Mouse (Mus musculus) neural tube, embryonic 10.5 days (tissue): ENCODE results near the gene Itih5.

Experiments used
- DNase-seq: peaks from one replicate; pipeline ENCODE4 v3.0.0-alpha.2; 2017; ENCODE audit warnings: low spot score; ENCODE audit errors: extremely low spot score

Gene Itih5

DNA sequence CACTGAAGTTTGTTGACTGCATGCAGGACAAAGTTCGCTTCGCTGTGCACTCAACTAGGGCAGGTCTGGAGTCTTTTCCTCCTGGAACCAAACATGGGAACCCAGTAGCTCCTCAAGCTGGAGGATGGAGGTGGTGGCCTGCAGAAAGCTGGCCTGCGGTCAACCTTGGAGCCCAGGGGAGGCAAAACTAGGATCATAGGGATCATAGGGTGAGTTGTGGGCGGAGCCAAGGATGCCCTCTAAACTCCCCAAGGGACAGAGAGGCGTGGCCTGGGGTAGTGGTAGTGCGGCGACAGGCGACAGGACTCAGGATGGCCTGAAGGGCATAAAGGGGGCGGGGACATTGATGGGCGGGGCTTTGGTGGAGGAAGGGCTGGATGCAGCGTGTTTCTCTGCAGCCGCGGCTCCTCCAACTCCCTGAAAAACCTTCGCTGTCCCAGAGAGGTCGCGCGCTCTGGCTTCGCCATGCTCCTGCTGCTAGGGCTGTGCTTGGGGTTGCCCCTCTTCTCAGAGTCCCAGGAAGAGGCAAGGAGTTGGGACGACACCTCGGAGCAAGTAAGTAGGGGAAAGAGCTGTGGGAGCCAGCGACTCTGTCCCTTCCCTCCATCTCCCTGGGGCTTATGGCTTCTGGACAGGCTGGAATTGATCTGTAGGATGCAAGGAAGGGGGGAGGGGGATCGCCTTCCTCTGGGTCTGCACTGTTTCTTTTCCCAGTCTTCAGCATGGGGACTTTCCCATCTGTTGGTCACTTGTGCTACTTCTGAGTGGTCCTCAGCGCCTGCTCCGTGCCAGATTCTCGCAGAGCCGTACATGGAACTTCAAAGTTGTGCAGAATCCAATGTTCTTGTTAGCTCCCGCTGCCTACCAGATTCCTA, at the start of gene Itih5:
Gene Itih5, plus strand, starts transcription at position 371 of the 875 bp plus-strand sequence.
- peak; percentile 69 for DNase-seq

DNA sequence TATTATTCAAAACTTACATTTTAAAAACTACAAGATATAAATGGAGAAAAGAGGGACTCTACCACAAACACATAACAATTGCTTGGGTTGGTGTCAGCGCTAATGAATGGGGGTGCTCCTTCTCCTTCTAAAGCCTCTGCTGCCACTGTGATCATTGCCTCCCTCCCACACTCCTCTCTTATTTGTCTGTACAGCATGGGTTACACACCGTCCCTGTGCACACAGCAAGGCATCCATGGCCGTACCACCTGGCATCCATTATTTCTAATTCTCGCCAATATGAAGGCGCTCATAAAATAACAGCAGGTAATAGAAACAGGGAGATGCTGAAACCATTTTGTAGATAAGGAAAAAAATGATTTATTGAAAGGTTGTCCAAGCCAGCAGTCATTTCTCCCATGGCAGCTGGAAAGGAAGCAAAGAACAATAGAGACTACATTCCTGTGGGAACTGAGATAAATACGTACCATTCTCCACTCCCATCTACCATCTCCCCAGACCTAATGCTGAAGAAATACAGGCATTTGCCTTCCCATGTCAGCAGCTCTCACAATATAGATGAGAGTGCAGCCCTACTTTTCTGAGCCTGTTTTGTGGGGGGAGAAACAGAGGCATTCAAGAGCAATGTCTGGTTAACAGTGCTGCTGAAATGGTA, 44.7 kb upstream of the Itih5 start:
- no peak for DNase-seq

DNA sequence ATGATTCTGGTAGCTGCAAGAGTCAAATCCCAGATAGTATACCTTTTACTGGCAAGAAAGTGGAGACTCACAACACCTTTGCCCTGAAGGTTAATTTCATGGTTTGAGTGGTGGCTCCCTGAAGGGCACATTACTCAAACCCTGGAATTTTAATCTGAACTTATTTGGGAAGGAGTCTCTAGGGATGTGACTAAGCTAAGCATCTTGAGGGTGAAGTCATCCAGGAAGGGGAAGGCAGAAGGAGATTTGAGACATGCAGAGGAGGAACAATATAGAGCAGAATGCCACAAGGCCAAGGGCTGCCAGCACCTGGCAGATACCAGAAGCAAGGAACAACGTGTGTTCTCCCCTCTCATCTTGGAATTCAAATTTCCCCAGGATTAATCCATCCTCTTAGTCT, 34.6 kb upstream of the Itih5 start:
- no peak for DNase-seq

DNA sequence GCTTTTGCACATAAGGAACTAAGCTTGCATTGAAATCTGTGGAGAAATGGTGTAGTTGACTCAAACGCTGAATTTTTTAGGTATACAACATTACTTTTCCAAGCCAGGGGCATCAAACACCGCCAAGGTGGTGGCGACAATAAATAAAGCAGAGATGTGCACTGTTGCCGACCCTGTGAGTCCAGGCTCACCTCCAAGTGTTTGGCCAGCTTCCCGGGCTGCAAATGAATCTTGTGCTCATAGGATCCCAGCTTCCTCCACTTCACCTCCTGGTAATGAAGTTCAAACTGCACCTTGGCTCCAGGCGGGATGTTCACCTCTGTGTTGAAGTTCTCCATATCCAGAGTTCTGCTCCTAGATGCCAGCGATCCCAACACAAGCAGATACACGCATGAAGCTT, 34.1 kb upstream of the Itih5 start:
- no peak for DNase-seq

DNA sequence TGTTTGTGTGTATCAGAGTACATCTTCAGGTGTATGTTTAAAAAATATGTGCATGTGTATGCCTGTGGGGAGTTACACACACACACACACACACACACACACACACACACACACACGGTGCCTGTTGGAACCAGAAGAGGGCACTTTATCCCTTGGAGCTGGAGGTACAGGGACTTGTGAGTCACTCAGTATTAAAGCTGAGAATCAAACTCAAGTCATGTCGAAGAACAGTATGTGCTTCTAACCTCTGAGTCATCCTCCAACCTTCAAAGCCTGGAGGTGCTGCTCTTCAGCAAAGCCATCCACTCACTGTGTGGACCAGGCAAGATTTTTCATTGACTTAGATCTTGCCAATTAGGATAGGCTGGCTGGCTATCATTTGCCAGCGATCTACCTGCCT, 31.5 kb upstream of the Itih5 start:
- DNase-seq: no peak

DNA sequence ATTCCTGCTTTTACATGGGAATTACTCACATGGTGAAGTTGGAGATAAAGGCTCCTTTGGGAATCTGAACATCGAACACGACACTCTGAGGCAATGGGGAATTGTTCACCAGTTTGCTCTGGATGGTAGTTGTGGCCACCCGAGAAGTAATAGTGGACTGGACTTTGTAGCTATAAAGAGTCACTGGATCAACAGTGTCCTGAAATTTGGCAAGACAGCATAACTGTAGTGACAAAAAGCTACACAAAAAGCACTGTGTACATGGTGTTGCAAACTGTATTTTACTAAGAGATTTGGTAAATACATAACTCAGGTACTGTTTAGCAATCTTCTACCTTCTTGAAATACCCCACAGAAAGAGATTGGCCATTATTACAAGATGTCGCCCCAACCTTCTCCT, 27.2 kb upstream of the Itih5 start:
- no peak for DNase-seq

DNA sequence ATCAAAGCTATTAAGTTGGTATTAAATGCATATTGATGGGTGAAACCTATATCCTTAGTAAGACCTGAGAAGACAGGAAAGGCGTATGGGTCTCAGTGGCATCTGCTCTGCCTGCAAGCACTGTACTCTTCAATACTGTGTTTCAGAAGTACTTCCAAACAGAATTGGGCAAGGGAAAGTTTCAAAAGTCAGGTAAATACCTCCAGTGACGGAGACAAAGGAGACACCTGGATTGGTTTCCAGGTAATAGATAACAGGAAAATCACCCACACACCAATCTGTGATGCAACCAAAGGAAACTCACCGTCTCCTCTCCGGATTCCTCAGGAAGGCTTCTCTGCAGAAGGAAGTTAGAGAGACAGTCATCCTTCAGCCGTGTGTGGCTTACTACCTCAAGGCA, 25.9 kb upstream of the Itih5 start:
- no peak for DNase-seq

DNA sequence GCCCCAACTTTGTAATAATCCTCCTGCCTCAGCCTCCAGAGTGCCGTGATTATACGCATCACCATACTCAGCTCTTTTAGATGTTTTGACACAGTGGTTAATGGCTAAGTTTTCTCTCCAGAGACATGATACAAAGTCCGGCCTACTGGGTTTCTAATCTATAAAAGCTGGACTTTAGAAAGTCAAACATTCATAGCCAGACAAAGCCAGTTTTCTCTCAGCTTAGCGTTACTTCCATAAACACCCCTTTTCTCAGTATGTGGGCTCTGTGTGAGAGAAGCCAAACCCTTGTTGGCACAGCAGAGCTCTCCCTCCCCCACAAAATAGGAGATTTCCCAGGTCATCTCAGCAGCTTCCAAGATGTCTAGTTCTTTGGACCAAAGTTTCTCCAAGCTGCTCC, 24.8 kb upstream of the Itih5 start:
- no peak for DNase-seq

DNA sequence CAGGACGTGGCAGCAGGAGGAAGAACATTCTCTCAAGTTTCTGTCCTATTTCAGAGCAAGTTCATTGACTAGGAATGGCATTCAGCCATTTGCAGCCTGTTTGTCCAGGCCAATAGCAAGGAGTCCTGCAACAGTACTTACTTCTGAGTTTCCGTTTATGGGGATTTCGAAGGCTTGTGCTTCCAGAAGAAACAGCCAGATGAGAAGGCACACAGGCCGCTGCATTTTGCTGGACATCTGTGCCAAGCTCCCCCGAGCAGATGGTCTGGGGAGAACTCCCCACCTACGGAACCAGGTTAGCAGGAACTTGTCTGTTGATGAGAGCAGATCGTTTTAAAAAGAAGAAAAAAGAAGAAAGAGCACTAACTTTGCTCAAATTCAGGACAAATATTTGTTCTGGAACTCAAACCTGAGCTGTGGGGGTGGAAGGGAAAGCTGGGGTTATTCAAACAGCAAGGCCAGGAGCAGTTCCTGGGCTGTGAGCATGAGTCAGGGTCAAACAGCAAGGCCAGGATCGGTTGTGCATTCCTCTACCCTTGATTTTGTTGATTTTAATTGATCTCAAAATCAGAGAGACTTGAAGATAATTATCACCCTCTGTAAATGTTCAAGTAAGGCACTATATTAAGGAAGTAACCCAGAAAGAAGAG, 22.9 kb upstream of the Itih5 start:
- DNase-seq: no peak

DNA sequence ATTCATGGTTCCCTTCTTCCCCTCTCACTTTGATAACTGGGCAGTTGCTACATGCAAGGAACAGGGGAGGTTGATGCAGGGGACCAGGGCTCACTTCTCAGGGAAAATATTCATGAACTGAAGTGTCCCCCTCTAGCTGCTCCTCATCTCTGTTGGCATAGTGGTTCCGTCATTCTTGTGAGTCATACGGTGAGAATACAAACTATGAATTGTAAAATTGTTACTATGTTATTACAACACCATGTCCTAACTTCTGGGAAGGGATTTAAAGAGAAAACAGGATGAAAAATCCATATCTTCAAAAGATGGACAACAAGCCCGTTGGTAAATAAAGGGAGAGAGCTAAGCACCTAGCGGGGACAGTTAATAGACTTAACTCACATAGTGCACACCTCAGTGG, 22.1 kb upstream of the Itih5 start, which contains the start of gene Itih2:
Gene Itih2, minus strand, starts transcription at position 101 of the 400 bp plus-strand sequence.
- no peak for DNase-seq

DNA sequence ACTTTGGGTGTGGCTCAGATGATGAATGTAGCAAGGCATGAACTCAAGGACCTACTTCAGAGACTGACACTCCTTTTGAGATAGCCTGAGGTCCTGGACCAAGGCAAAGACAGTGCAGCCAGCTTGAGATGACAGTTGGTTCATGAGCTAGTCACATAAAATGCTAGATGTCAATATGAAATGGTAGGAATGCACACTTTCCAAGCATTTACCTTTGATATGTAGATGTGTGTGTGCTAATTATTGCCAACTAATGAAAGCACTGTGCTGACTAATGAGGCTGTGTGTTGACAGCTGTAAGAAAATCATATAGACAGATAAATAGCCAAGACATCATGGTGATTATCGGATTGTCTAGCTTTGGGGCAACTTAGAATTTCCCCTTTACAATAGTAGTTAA, 21.2 kb upstream of the Itih5 start:
- no peak for DNase-seq

DNA sequence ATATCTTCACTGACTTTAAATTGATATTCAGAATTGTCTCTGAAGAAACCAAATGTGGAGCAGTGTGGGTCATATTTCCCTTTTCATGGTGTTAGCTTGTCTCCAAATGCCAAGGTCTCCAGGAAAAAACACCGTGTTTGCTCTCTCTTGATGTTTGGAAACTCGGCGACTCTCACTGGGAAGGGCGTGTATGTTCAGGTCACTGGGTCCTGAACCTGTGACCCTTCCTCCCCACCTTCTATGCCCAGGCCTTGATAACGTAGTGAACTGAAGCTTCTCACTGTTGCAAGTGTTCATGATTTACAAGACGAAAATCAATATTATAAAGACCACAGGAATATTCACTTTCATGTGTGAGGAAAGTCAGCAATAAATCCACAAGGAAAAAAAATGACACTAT, 19.4 kb upstream of the Itih5 start:
- no peak for DNase-seq

DNA sequence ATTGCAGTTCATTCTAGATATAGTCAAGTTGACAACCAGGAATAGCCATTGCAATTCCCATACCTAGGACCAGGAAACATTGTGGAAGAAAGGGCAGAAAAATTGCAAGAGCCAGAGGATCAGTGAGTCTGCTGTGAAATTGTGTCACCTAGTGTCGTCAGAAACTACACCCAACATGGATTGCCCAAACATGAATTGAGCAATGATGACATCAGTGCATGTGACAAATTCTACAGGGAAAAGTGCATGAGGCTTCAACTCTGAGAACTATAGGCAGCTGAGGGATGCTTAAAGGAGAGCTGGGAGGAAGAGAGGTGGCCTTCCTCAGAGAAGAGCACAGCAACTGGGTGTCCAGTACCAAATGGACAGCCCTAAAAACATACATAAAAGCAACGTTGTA, 16.1 kb upstream of the Itih5 start:
- no peak for DNase-seq

DNA sequence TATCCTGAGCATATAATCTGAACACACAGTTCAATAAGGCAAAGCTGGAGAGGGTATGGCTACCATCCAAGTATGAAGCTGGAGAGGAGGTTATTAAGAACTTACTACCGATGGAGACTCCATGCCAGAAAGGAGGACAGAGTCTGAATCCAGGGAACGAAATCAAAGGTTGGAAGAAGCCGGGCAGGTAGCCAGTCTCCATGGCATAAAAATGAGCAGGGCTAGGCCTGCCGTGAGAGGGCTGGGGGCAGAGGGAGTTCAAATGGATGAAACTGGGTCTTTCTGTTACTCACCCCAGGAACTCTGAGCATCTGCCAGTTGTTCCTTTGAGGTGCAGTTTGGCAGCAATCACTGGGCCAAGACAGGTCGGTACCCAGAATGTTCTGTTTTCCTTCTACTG, 12.9 kb upstream of the Itih5 start:
- DNase-seq: no peak

DNA sequence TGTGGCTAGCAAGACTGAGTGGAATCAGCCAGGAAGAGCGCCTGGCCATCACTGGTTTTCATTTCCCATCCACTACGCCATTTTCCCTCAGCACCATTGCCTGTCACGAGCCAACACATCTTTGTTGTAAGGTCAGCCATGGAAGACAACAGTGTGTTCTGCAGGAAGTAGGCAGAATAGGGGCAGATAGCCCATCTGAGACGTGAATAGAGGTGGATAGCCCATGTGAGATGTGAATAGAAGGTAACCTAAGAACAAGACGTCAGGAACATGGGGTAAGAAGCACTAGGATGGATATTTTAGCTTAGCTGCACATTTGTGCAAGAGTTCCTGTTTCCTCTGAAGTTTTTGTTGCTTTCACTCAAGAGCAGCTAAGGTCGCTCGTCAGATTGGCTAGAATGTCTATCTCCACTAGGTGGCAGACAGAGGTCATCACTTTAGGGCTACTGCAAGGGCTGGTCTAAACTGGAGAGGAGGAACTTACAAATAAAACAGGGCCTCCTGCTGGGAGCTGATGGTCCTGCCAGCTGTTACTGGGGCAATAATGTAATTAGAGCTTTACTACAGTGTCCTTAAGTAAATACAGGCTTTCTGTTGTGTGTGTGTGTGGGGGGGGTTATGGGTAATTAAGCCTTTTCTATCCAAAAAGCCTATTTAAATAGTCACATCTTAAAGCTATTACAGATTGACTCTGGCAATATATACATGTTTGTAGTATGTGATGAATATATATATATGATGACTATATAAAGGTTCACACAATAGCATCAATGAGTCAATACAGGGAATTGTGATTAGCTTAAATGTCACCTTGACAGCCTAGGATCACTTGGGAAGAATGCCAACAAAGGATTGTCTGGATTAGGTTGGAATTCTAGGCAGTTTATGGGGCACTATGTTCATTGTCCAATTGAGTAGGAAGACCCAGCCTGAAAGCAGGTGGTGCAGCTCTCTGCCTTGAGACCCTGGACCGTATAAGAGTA, 10.6 kb upstream of the Itih5 start:
- peak; percentile 53 for DNase-seq

DNA sequence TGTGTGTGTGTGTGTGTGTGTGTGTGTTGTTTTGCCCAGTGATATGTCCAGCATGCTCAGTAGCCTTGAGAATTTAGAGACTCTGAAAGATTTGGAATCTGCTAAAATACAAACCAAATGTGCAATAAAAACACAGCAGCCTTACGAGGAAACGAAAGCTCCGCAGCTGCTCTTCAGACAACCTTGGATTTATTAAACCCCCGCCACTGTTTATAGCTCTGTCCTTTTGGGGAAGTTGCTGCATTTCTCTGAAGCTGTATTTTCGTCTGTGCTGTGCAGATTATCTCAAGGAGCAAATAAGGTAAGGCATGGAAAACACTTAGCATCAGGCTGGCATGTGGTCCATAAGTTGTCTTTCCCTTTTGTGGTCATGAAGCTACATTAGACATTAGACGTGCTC, 7.9 kb upstream of the Itih5 start:
- no peak for DNase-seq

DNA sequence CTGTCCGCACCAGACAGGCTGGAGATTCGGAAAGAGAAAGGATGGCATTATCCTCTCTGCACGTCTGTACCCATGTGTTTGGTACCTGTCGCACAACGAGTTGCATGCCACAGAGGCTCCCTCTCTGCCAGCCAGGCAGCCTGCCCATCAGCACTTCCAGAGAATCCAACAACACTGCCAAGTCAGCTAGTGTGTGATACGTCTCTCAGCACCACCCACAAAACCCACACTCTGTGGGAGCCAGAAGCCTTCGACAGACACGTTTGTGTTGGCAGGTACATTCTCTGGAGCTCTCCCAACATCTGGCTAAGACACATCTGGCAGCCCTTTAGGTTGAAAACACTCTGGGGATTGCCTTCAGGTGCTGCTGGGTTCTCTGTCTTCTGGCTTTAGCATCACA, 6.2 kb upstream of the Itih5 start:
- DNase-seq: no peak

DNA sequence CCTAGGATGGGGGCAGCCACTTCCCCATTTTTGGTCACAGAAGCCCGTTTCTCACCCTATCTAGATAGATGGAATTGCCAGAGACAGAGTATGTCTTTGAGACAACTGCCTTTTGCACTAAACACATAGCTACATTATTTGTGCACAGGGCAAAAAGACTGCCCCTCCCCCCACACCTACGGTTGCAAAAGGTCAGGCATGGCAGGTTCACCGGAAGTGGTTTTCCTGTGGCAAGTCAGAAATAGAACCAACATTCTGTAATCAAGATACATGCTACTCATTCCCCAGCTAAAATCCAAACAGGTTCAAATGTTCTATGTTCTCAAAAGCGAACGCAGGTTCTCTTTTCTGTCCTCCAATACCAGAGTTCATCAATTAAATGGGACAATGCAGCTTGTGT, 781 bp upstream of the Itih5 start:
- no peak for DNase-seq

DNA sequence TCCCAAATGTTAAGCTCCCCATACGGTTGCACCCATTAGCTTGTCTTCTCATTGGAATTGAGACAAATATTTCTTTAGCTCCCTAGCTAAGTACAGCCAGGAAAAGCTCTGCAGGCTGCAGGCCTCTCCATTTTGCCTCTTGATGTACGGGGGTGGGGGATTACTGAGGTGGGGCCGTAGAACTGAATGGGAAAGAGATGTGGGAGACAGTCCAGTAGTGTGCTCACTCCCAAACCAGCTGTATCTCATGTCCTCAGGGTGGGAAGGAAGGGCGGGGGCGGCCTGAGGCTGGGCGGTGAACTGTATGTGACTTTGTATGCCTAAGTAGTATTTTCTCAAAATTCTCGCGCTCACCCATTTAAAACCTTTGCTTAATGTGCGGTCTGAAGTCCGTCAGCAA, 3.8 kb downstream of the Itih5 start:
- DNase-seq: no peak

DNA sequence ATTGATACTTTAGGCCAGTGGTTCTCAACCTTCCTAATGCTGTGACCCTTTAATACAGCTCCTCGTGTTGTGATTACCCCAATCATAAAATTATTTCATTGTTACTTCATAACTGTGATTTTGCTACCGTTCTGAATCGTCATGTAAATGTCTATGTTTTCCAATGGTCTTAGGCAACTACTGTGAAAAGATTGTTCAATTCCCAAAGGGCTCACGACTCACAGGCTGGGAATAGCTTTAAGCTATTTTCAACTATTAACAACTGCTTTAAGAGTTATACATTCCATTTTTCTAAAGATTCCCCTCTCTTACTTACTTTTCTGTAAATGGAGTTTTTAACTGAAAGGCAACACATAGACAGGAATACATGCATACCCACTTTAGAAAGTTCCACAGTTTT, 8.6 kb downstream of the Itih5 start:
- DNase-seq: no peak

DNA sequence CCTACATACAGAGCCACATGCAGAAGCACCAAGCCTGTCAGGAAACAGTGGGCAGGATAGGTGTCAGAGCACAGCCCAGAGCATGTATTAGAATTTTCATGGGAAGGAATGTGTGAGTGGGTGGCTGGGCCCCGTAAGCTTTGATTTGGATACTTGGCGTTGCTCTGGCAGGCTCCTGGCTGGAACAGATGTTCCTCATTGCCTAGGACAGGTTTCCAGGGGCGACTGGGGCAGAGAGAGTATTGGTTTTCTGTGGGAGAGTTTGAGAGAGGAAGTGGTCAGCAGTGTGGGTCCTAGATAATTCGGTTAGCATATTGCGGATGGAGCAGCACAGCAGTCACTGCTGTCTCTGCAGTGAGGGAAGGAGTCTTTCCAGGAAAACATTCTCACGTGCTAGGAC, 13.3 kb downstream of the Itih5 start:
- no peak for DNase-seq
